Mouse (Mus musculus): ENCODE data around the gene Prc1.

- no peak for TF ChIP-seq GATA1 (IDR thresholded peaks at IDR 0.05; ENCODE audit: borderline replicate concordance, low read length)
- peak; percentile 45; the same call in 1 of the 2 replicates for TF ChIP-seq FLI1 (IDR thresholded peaks at IDR 0.05; ENCODE audit: low read length)
Observed at GRCm38 (mm10) chr7:80294062-80294763, at the start of gene Prc1.
